Mouse (Mus musculus) heart, postnatal 0 days (tissue): ENCODE measurements around the gene Tex11. TPM values are rescaled to one million over a fixed set of nuclear protein-coding genes. Genes with fewer than 3 reads are reported as not detected.

Source experiments
- ATAC-seq: fragments of 200-750 bp; cut with Nextera tagmentation; 2 replicates; pipeline ENCODE4 v1.8.0; 2017; ENCODE audit warnings: low read depth, moderate number of reproducible peaks, moderate library complexity; ENCODE audit not compliant: insufficient read depth
- DNase-seq: peaks from one replicate; pipeline ENCODE4 v3.0.0-alpha.2; 2016; ENCODE audit warnings: low spot score
- H3K27ac ChIP-seq: fragments of 300-500 bp; sonication (generic); 2 replicates; pipeline ENCODE4 v1.5.1; 2014; ENCODE audit warnings: low read depth, mild to moderate bottlenecking
- H3K27me3 ChIP-seq: fragments of 300-500 bp; sonication (generic); 2 replicates; pipeline ENCODE4 v1.6.1; 2014; ENCODE audit warnings: low read length, mixed read lengths; ENCODE audit not compliant: control insufficient read depth, insufficient read depth
- H3K36me3 ChIP-seq: fragments of 300-500 bp; sonication (generic); replicated peaks from 2 replicates; pipeline ENCODE4 v1.6.1; 2014; ENCODE audit warnings: low read length, mixed read lengths; ENCODE audit not compliant: control insufficient read depth, insufficient read depth
- H3K4me1 ChIP-seq: fragments of 300-500 bp; sonication (generic); 2 replicates; pipeline ENCODE4 v1.6.1; 2014; ENCODE audit warnings: antibody characterized with exemption; ENCODE audit not compliant: control insufficient read depth, insufficient read depth
- H3K4me2 ChIP-seq: fragments of 300-500 bp; sonication (generic); 2 replicates; pipeline ENCODE4 v1.6.1; 2014; ENCODE audit warnings: low read depth, mild to moderate bottlenecking, low read length, moderate library complexity
- H3K4me3 ChIP-seq: fragments of 300-500 bp; sonication (generic); 2 replicates; pipeline ENCODE4 v1.5.1; 2014; ENCODE audit warnings: low read depth, low read length
- H3K9ac ChIP-seq: fragments of 300-500 bp; sonication (generic); replicated peaks from 2 replicates; pipeline ENCODE4 v1.6.1; 2014; ENCODE audit warnings: low read depth, low read length, mixed read lengths
- H3K9me3 ChIP-seq: fragments of 300-500 bp; sonication (generic); replicated peaks from 2 replicates; pipeline ENCODE4 v1.6.1; 2016; ENCODE audit warnings: low read length; ENCODE audit not compliant: control insufficient read depth
- CTCF ChIP-seq: IDR thresholded peaks from 2 replicates; pipeline ENCODE4 v1.5.1; 2016; ENCODE audit warnings: antibody characterized with exemption, control low read depth, low read depth
- EP300 ChIP-seq: IDR thresholded peaks from 2 replicates; pipeline ENCODE4 v1.6.1; 2016; ENCODE audit warnings: antibody characterized with exemption, low read depth
- WGBS: fragments of 180-500 bp; shearing (Covaris S2); extraction: QIAGEN DNeasy Blood & Tissue Kit; methylation state at CpG from one replicate; pipeline ENCODE4 v1.1.7; 2014; 5-methylcytosine and 5-hydroxymethylcytosine counted together
- polyA plus RNA-seq: library from polyadenylated mRNA; unstranded; fragments of >200 nt; fragmentation: Nextera tagmentation; extraction: Ambion mirVana; gene quantifications from 2 replicates; pipeline ENCODE4 v1.2.1, GENCODE M21; 2015
- total RNA-seq: library from RNA; depleted of rRNA; stranded (reverse); fragments of >200 nt; gene quantifications from 2 replicates; pipeline ENCODE4 v1.2.3, GENCODE M21; 2014; ENCODE audit warnings: low replicate concordance

Tex11 gene
- total and polyA plus RNA-seq, 2 experiments from 2014 or later = 0.18 TPM; not detected in 1

GRCm38 (mm10) chrX:100815766-100816165 lies 243.7 kb downstream of the Tex11 start:
- Histone ChIP-seq H3K27ac (no peak overlapping the region), H3K9me3 (no peaks in the 10 kb centered on the region), H3K4me1 (no peaks in the 10 kb centered on the region), H3K4me2 (no peak overlapping the region), H3K9ac (no peak overlapping the region), H3K27me3 (no peaks in the 10 kb centered on the region), H3K36me3 (peaks cover 17% of the 10 kb centered on the region; the same call in 1 of the 2 replicates), H3K4me3 (no peak overlapping the region)
- no peak for ATAC-seq
- TF ChIP-seq CTCF (no peak), EP300 (no peak)
- no peak for DNase-seq
- WGBS = 67% methylated on average over 7 of the region's 7 CpGs

GRCm38 (mm10) chrX:100814139-100814538 lies 245.3 kb downstream of the Tex11 start:
- 81% methylated on average over 8 of the region's 8 CpGs for WGBS
- peaks cover 17% of the 10 kb centered on the region; the same call in 1 of the 2 replicates for H3K36me3 ChIP-seq
- H3K27me3 ChIP-seq = no peaks in the 10 kb centered on the region
- no peak overlapping the region for H3K4me3 ChIP-seq
- no peak overlapping the region for H3K27ac ChIP-seq
- H3K4me2 ChIP-seq = no peak overlapping the region
- TF ChIP-seq EP300 (no peak), CTCF (no peak)
- H3K9ac ChIP-seq = no peak overlapping the region
- no peak for ATAC-seq
- H3K9me3 ChIP-seq = no peaks in the 10 kb centered on the region
- H3K4me1 ChIP-seq = peaks cover 5% of the 10 kb centered on the region; the same call in 1 of the 2 replicates
- no peak for DNase-seq

GRCm38 (mm10) chrX:100811129-100811528 lies 248.3 kb downstream of the Tex11 start:
- Histone ChIP-seq H3K9me3 (no peaks in the 10 kb centered on the region), H3K27me3 (no peaks in the 10 kb centered on the region), H3K4me2 (no peak overlapping the region), H3K36me3 (peaks cover 9% of the 10 kb centered on the region; the same call in 1 of the 2 replicates), H3K4me3 (no peak overlapping the region), H3K9ac (no peak overlapping the region), H3K27ac (no peak overlapping the region), H3K4me1 (peaks cover 5% of the 10 kb centered on the region; the same call in 1 of the 2 replicates)
- TF ChIP-seq CTCF (no peak), EP300 (no peak)
- ATAC-seq (no peak; the same call in 1 of the 2 replicates), DNase-seq (peak; percentile 24)
- 67% methylated on average over 4 of the region's 4 CpGs for WGBS

DNA sequence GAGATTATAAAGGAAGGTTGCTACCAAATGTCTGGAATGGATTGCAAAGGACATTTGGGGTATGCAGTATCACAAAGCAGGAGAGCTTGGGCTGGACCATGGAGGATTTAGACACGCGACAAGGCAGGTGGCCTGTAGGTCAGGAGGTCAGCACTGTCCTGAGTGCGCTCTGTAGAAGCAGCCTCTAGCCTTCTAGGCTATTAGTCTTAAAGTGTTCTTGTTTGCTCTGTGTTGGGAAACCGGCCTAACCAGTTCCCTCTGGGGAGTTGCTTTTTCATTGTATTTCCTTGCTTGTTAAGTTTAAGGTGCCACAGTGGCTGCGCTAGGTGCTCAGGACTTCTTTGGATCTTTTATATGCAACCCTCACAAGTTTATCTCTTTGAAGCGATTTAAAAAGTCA lies 257.4 kb downstream of the Tex11 start:
- H3K36me3 ChIP-seq = no peaks in the 10 kb centered on the region
- DNase-seq = no peak
- TF ChIP-seq CTCF = no peak
- no peak for TF ChIP-seq EP300
- 76% methylated on average over 6 of the region's 6 CpGs for WGBS
- 0 out of 2 replicates have a peak, but pooled peaks cover 4% of the 10 kb centered on the region for H3K4me1 ChIP-seq
- no peaks in the 10 kb centered on the region for H3K27me3 ChIP-seq
- H3K9me3 ChIP-seq = no peaks in the 10 kb centered on the region
- H3K27ac ChIP-seq = no peak overlapping the region
- ATAC-seq = no peak
- no peak overlapping the region for H3K9ac ChIP-seq
- H3K4me2 ChIP-seq = no peak overlapping the region
- no peak overlapping the region for H3K4me3 ChIP-seq

DNA sequence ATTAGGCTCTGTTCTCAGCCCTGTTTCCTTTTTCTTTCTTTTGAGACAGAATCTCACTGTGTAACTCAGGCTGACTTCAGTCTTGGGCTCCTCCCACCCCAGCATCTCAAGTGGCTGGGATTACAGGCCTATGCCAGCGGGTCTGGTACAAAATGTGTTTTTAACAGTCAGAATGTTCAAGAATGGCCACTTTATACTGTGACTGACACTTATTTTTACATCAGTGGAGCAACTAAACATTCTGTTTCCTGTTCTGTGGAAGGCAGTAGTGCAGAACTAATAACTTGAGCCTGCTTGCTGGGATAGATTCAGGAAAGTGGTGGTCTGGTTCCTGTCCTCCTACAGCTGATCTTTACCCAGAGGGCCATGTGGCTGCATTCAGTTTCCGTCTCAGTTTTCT lies 258.8 kb downstream of the Tex11 start:
- DNase-seq (no peak), ATAC-seq (no peak)
- Histone ChIP-seq H3K36me3 (no peaks in the 10 kb centered on the region), H3K4me1 (0 out of 2 replicates have a peak, but pooled peaks cover 4% of the 10 kb centered on the region), H3K4me3 (no peak overlapping the region), H3K9me3 (no peaks in the 10 kb centered on the region), H3K27me3 (no peaks in the 10 kb centered on the region), H3K9ac (no peak overlapping the region), H3K4me2 (no peak overlapping the region), H3K27ac (no peak overlapping the region)
- TF ChIP-seq EP300 = no peak
- TF ChIP-seq CTCF = no peak
- 32% methylated on average over 2 of the region's 2 CpGs for WGBS

GRCm38 (mm10) chrX:100797851-100798527 lies 261.5 kb downstream of the Tex11 start:
- no peak overlapping the region for H3K9ac ChIP-seq
- no peak overlapping the region for H3K4me3 ChIP-seq
- DNase-seq (no peak), ATAC-seq (no peak)
- no peaks in the 10 kb centered on the region for H3K27me3 ChIP-seq
- H3K36me3 ChIP-seq = no peaks in the 10 kb centered on the region
- H3K9me3 ChIP-seq = no peaks in the 10 kb centered on the region
- 51% methylated on average over 7 of the region's 7 CpGs for WGBS
- H3K4me2 ChIP-seq = no peak overlapping the region
- TF ChIP-seq EP300 (no peak), CTCF (no peak)
- 0 out of 2 replicates have a peak, but pooled peaks cover 4% of the 10 kb centered on the region for H3K4me1 ChIP-seq
- no peak overlapping the region for H3K27ac ChIP-seq
